ENCODE assay signal across 29 mouse cellular contexts in genomic region chr17:82367876-82368275, GRCm38 (mm10).
"Had no signal": no experiment of that assay in that cellular context is flagged by ENCODE, and none has a peak within 500 bp of the region (broad histone marks: within the 10 kb centered on the region; RNA-seq: fewer than 3 reads in every experiment).

No protein-coding gene starts in this region.

- H3K4me3 ChIP-seq: limb, embryonic 12.5 days; limb, embryonic 13.5 days; limb, embryonic 15.5 days; liver, embryonic 12.5 days; liver, embryonic 13.5 days; liver, embryonic 15.5 days; lung, embryonic 15.5 days; megakaryocyte, embryonic 14.5 days; midbrain, embryonic 10.5 days; midbrain, embryonic 12.5 days; midbrain, embryonic 13.5 days; midbrain, embryonic 15.5 days; myocyte; neural tube, embryonic 12.5 days had no signal

- H3K27me3 ChIP-seq: limb, embryonic 12.5 days; limb, embryonic 13.5 days; limb, embryonic 15.5 days; liver, embryonic 12.5 days; liver, embryonic 13.5 days; liver, embryonic 15.5 days; lung, embryonic 15.5 days; megakaryocyte, embryonic 14.5 days; midbrain, embryonic 12.5 days; midbrain, embryonic 13.5 days; midbrain, embryonic 15.5 days; neural tube, embryonic 12.5 days had no signal

- DNase-seq: left cerebral cortex, postnatal 4 days; liver; liver, embryonic 13.5 days; liver, postnatal 0 days; lung, adult 18-20 months; lung, adult 2 months; lung, embryonic 14.5 days; lung, postnatal 10 days; lung, postnatal 14 days; lung, postnatal 36 days; lung, postnatal 4 days; midbrain, embryonic 14.5 days had no signal

- ATAC-seq: liver, embryonic 12.5 days; liver, postnatal 0 days; lung, postnatal 0 days; midbrain, embryonic 13.5 days; midbrain, embryonic 15.5 days; midbrain, embryonic 16.5 days had no signal

- H3K36me3 ChIP-seq: limb, embryonic 12.5 days; limb, embryonic 13.5 days; limb, embryonic 15.5 days; liver, embryonic 12.5 days; liver, embryonic 13.5 days; liver, embryonic 15.5 days; lung, embryonic 15.5 days; midbrain, embryonic 10.5 days; midbrain, embryonic 12.5 days; midbrain, embryonic 13.5 days; midbrain, embryonic 15.5 days; neural tube, embryonic 12.5 days had no signal

- H3K27ac ChIP-seq: limb, embryonic 12.5 days; limb, embryonic 13.5 days; limb, embryonic 15.5 days; liver, embryonic 12.5 days; liver, embryonic 13.5 days; liver, embryonic 14.5 days; liver, embryonic 15.5 days; lung, embryonic 15.5 days; macrophage; midbrain, embryonic 10.5 days; midbrain, embryonic 12.5 days; midbrain, embryonic 13.5 days; midbrain, embryonic 15.5 days; neural tube, embryonic 12.5 days had no signal

- H3K4me1 ChIP-seq: limb, embryonic 12.5 days; limb, embryonic 13.5 days; limb, embryonic 15.5 days; liver, embryonic 12.5 days; liver, embryonic 13.5 days; liver, embryonic 15.5 days; lung, embryonic 15.5 days; megakaryocyte, embryonic 14.5 days; midbrain, embryonic 10.5 days; midbrain, embryonic 12.5 days; midbrain, embryonic 13.5 days; midbrain, embryonic 15.5 days; neural tube, embryonic 12.5 days had no signal

- H3K9me3 ChIP-seq: limb, embryonic 12.5 days; limb, embryonic 13.5 days; limb, embryonic 15.5 days; liver, embryonic 12.5 days; liver, embryonic 13.5 days; liver, embryonic 15.5 days; lung, embryonic 15.5 days; midbrain, embryonic 10.5 days; midbrain, embryonic 12.5 days; midbrain, embryonic 13.5 days; midbrain, embryonic 15.5 days; neural tube, embryonic 12.5 days had no signal
